7 mouse cellular contexts compared by ENCODE assay signal in genomic region chr4:133660193-133661155, GRCm38 (mm10). TPM values are rescaled to one million over a fixed set of nuclear protein-coding genes. Genes with fewer than 3 reads are reported as not detected.
DNase-seq lines count a peak whose midpoint lies in the region; ATAC-seq lines count a peak whose summit lies in the region.

No protein-coding gene starts in this region.

- H3K4me1 ChIP-seq in hindbrain, embryonic 14.5 days (replicated peaks; ENCODE audit: control insufficient read depth, insufficient read depth, low read length) = peaks cover 20% of the 10 kb centered on the region

- peak; percentile 82 to 92 for DNase-seq in adrenal gland, adult (ENCODE audit: inconsistent age in 2 of 2, low spot score in 1 of 2)
- peak; percentile 99 for DNase-seq in cerebellum, postnatal 10 days
- peak; percentile 85 for DNase-seq in gastrocnemius, adult 18-20 months (ENCODE audit: low spot score)
- DNase-seq in hindbrain, embryonic 14.5 days (ENCODE audit: low spot score) = peak; percentile 81
- DNase-seq in layer of hippocampus, postnatal 36 days = peak; percentile 81 to 86
- peak; percentile 87 for DNase-seq in lung, postnatal 25 days (ENCODE audit: low spot score)
- DNase-seq in right cerebral cortex, postnatal 25 days = peak; percentile 79

- peak overlapping the region; percentile 47 for H3K9ac ChIP-seq in hindbrain, embryonic 14.5 days

- peaks cover 6% of the 10 kb centered on the region; the same call in 1 of the 2 replicates for H3K36me3 ChIP-seq in hindbrain, embryonic 14.5 days (replicated peaks; ENCODE audit: control insufficient read depth, insufficient read depth)

- no peaks in the 10 kb centered on the region for H3K27me3 ChIP-seq in hindbrain, embryonic 14.5 days (ENCODE audit: control insufficient read depth, insufficient read depth, low read length)

- peak overlapping the region; percentile 28 for H3K4me2 ChIP-seq in hindbrain, embryonic 14.5 days (replicated peaks)

- WGBS in hindbrain, embryonic 14.5 days = 16% methylated on average over 10 of the region's 10 CpGs

- peak overlapping the region; percentile 84 for H3K27ac ChIP-seq in hindbrain, embryonic 14.5 days

- no peaks in the 10 kb centered on the region for H3K9me3 ChIP-seq in hindbrain, embryonic 14.5 days (ENCODE audit: control insufficient read depth, low read length)

- H3K4me3 ChIP-seq in hindbrain, embryonic 14.5 days (replicated peaks; ENCODE audit: low read length) = peak overlapping the region; percentile 18

- ATAC-seq in hindbrain, embryonic 14.5 days (ENCODE audit: low FRiP score) = peak; percentile 84

RNA-seq across cellular contexts. Expression of gene Zdhhc18, which starts 10.5 kb away (rescaled TPM):
- total RNA-seq in gastrocnemius, adult 18-20 months (2021) = 10 to 100 TPM; 24.1 to 35.7 TPM
- 3.0 and 3.9 TPM in 2 replicates for polyA plus RNA-seq in hindbrain, embryonic 14.5 days (2014; fragmentation: Nextera tagmentation; extraction: Ambion mirVana)
- total RNA-seq in layer of hippocampus, postnatal 36 days (2021) = 10 to 100 TPM; 30.1 to 32.8 TPM

RNA-seq across cellular contexts. Expression of gene Pigv, which starts 12.0 kb away (rescaled TPM):
- 10 to 100 TPM in 1 of 2 experiments, 1 to 10 TPM in 1; 9.7 to 12.2 TPM for total RNA-seq in gastrocnemius, adult 18-20 months (2021)
- 9.9 and 10.1 TPM in 2 replicates for polyA plus RNA-seq in hindbrain, embryonic 14.5 days (2014; fragmentation: Nextera tagmentation; extraction: Ambion mirVana)
- total RNA-seq in layer of hippocampus, postnatal 36 days (2021) = 1 to 10 TPM; 8.3 to 9.1 TPM

RNA-seq across cellular contexts. Expression of gene Sfn, which starts 58.5 kb away (rescaled TPM):
- 1 to 10 TPM in 1 of 2 experiments, under 1 TPM in 1; 0.91 to 1.7 TPM for total RNA-seq in gastrocnemius, adult 18-20 months (2021)
- 2.7 and 3.9 TPM in 2 replicates for polyA plus RNA-seq in hindbrain, embryonic 14.5 days (2014; fragmentation: Nextera tagmentation; extraction: Ambion mirVana)
- total RNA-seq in layer of hippocampus, postnatal 36 days (2021) = 1 to 10 TPM; 1.5 to 1.9 TPM

Comparison
In these comparisons a context has a peak if more than half of its experiments do, and no peak if none do; other contexts are left out.
1. Peak in every context shown above with its lines: DNase-seq, ATAC-seq, H3K4me3 ChIP-seq and H3K27ac ChIP-seq.